Mouse (Mus musculus): Measurements from ENCODE around the gene Prrx2.

- TF ChIP-seq CTCF (IDR thresholded peaks at IDR 0.05; ENCODE audit: low read depth) (no peak), EP300 (IDR thresholded peaks at IDR 0.05; ENCODE audit: low read depth) (no peak)
These were observed 58.6 kb downstream of the Prrx2 start for GRCm38 (mm10) chr2:30893399-30893798.

All from heart, postnatal 0 days (tissue).